Mouse (Mus musculus) heart, adult 2 months (tissue): Measurements from ENCODE around the gene Fxr2.

ENCODE experiments used
- EP300 ChIP-seq: fragments of 200-500 bp; IDR thresholded peaks from 2 replicates; pipeline ENCODE4 v1.6.1; 2011; ENCODE audit warnings: low read depth, low read length, control low read depth; ENCODE audit not compliant: insufficient read depth
- POLR2A ChIP-seq: fragments of 200-500 bp; IDR thresholded peaks from 2 replicates; pipeline ENCODE4 v1.6.1; 2011; ENCODE audit warnings: mild to moderate bottlenecking, low read depth, low read length, control low read depth; ENCODE audit not compliant: insufficient read depth

- TF ChIP-seq POLR2A (no peak), EP300 (no peak)
Observed at GRCm38 (mm10) chr11:69699595-69699994, 66.8 kb downstream of the Fxr2 start.
